Mouse (Mus musculus): ENCODE results near the gene Gm5108. TPM values are rescaled to one million over a fixed set of nuclear protein-coding genes. Genes with fewer than 3 reads are reported as not detected.

Gene Gm5108
- total RNA-seq, 1 experiment from 2014 or later = not detected

Other genes starting within 250 kb of the Gm5108 start
- 11.8 and 16.8 TPM in 2 replicates for gene Atp8a1, start 94.2 kb upstream of the Gm5108 start, total RNA-seq (2021)
- gene Gm21905, start 4.8 kb downstream of the Gm5108 start, total RNA-seq (2021) = not detected in 2 replicates
- not detected in 2 replicates for gene Grxcr1, start 90.2 kb downstream of the Gm5108 start, total RNA-seq (2021)

Data from adrenal gland, postnatal 25 days (tissue).